Mouse (Mus musculus) G1E-ER4 (cell line): ENCODE measurements around the gene Rock2. TPM values are rescaled to one million over a fixed set of nuclear protein-coding genes. Genes with fewer than 3 reads are reported as not detected.

Experiments used
- GATA1 ChIP-seq: IDR thresholded peaks from one replicate; pipeline ENCODE4 v1.8.0; 2012; ENCODE audit warnings: low read length, inconsistent platforms
- polyA plus RNA-seq: library from polyadenylated mRNA; stranded (reverse); fragments of >175 nt; gene quantifications from 2 replicates; pipeline ENCODE4 v1.2.3, GENCODE M21; 2012

Gene Rock2
- polyA plus RNA-seq, 1 experiment = 4.7 TPM

- no peak for TF ChIP-seq GATA1
Observed at GRCm38 (mm10) chr12:17001211-17001610, 106.5 kb downstream of the Rock2 start.

GRCm38 (mm10) chr12:17009466-17009865, 114.8 kb downstream of the Rock2 start:
- no peak for TF ChIP-seq GATA1

GRCm38 (mm10) chr12:17011100-17011870, 116.6 kb downstream of the Rock2 start, which contains the start of gene 2410004P03Rik:
TSS of gene 2410004P03Rik (minus strand) at chr12:17011727.
- no peak for TF ChIP-seq GATA1

DNA sequence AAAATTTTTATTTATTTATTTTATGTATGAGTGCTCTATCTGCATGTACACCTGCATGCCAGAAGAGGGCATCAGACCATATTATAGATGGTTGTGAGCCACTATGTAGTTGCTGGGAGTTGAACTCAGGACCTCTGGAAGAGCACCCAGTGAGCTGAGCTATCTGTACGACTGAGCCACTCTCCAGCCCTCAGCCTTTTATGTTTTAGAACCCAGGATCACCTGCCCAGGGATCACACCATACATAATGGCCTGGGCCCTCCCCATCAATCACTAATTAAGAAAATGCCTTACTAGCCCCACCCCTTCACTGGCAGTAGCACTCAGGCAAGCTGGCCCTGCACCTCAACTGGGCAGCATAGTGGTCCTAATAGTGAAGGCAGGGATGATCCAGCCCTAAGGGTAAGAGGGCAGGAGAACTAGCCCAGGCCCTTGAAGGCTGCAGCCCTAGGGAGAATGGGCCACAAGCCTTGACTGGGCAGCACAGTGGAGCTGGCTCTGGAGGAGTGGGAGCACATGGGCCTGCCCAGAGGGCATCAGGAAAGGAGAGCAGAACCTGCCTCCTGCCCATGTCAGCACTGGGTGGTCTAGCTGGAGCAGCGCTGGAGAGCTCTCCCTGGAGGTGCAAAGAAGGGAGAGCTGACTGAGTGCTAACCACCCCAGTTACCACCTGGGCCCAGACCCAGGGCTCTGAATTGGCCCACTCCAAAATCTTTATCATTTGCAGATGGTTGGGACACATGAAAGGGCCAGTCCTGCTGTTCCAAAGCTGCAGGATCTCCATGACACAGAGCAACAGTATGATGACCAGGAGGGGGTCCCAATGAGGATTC, 117.6 kb downstream of the Rock2 start:
- TF ChIP-seq GATA1 = no peak

GRCm38 (mm10) chr12:17015711-17016110, 121.0 kb downstream of the Rock2 start:
- TF ChIP-seq GATA1 = no peak

DNA sequence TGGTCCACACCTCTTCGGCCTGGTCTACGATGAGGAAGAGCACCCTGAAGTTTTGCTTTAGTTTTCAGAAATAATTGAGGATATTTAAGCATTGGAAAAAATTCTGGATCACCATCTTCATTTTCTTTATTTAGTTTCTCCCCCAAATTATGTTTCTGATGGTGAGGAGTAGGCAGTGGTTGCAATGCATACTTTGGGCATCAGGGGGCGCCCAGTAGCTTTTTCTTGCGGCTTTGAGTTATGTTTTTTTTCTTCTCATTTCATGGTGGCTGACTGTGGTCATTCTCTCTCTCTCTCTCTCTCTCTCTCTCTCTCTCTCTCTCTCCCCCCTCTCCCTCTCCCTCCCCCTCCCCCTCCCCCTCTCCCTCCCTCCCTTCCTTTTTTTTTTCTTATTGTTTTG, 123.8 kb downstream of the Rock2 start:
- no peak for TF ChIP-seq GATA1

DNA sequence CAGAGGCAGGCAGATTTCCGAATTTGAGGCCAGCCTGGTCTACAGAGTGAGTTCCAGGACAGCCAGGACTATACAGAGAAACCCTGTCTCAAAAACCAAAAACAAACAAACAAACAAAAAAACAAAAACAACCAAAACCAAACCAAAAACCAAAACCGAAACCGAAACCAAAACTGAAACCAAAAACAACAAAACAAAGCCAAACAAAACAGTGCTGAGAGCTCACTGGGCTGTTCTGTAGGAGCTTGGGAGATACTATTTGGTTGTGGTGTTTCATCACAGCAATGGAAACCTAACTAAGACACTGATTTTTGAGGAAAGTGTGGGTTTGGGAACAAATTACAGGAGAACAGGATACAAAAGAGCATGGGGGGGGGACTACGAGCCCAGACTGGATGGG, 127.5 kb downstream of the Rock2 start:
- no peak for TF ChIP-seq GATA1

DNA sequence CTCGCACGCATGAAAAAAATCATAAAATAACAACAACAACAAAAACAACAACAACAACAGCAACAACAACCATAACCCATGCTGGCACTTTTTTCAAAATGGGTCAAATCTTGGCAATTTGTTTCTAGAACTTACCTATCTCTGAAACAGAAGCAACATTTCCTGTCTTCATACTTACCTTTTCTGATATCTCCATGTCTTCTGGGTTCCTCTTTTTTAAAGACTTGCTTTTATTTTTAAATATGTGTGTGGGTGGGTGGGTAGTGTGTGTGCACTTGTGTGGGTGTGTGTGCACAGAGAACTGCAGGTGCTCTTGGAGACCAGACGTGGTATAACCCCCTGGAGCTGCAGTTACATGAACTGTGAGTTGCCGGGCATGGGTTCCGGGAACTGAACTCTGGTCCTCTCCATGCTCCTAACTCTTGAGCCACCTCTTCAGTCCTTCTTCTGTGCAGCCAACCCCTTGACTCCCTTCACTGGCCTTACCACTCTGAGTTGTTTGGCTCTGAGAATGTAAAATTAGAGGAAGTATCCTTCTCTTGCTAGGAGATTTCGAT, 129.9 kb downstream of the Rock2 start:
- TF ChIP-seq GATA1 = no peak

- TF ChIP-seq GATA1 = no peak
Observed at GRCm38 (mm10) chr12:17032694-17033463, 138.2 kb downstream of the Rock2 start.

DNA sequence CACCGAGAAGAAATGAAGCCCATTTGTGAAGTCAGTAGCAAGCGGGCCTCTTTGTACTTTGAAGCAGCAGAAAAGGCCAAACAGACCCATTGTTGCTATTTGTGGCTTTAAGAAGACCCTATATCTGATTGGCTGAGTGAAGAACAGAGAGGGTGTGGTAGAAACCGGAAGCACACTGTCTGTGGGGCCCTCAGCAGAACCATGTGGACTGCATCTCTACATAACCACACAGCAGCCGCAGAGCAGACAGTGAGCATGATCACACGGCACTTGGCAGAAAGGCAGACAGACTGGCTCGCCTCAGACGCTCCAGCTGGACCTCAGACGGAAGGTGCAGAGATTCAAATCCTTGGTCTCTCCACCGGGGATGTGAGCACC, 138.8 kb downstream of the Rock2 start:
- TF ChIP-seq GATA1 = no peak

DNA sequence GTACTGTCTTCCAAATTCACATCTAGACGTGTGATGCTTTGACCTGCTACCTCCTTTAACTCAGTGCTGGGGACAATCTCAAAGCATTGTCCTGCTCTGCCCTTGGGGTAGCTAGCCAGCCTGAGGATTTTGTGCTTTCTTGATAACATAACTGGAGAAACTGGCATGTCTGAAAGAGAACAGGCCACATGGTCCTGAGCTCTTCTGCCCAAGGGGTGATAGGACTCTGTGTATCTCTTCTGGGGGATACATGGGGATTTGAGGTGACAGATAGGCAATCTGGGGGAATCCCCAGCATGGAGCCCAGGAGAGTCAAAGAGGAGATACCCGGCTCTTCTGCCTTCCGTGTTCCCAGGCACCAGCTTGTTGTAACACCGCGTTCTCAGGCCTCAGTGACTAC, 140.0 kb downstream of the Rock2 start:
- no peak for TF ChIP-seq GATA1

DNA sequence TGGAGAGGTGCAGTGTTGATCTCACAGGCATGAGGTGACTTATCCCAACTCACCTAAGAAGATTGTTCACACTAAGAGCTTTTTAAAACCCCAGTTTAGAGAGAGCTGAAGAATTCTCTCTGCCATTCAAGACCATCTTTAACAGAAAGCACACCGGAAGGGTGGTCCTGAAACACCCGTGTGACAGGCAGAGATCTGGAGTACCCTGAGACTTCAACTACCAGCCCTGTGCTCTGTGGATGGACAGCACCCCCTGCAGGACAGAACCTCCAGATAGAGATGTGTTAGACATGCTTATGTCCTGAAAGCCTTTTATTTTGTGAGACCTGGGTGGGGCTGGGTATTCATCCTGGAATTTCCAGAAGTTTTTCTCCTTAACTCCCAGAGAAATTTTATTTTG, 140.4 kb downstream of the Rock2 start:
- no peak for TF ChIP-seq GATA1

DNA sequence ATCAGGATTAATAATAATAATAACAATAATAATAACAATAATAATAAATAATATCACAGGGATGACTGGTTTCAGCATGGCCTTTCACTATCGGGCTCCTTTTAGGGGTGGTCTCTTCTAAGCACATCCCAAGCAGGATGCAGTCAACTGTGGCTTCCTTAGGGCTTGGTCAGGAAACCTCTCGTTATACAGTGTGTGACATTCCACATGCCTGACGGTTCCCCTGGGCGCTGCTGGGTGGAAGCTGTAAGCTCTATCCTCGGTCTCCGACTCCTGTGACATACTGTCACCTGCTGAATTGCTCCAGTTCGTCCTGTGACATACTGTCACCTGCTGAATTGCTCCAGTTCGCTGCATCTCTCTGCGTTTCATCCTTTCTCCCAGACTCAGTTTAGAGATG, 141.8 kb downstream of the Rock2 start:
- TF ChIP-seq GATA1 = no peak

DNA sequence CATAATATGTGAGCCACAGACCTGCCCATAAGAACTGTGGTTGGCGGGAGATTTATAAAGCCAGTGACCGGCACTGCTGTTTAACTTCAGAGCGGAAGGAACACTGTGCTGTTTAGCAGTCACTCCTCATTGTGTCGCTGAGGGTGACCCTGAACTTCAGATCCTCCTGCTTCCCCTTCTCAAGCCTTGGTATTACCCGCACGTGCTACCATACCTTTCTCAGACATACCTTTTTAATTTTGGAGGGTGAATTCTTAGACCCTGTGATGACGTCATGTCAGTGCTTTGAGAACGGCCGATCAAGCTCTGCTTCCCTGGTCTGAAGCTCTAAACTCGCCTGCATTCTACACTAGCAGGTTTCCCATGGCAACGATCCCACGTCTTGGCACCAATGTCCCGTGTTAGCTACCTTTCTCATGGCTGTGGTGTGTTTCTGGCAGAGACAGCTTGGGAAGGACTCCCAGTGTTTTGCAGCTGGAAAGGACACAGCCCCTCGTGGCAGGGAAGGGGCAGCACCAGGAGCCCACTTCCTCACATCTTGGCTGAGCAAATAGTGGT, 142.4 kb downstream of the Rock2 start:
- TF ChIP-seq GATA1 = no peak

Other genes with a start within 250 kb of the Rock2 start
- gene Ntsr2, start 241.5 kb upstream of the Rock2 start, polyA plus RNA-seq = not detected in 2 replicates
- not detected in 2 replicates for gene Greb1, start 94.0 kb upstream of the Rock2 start, polyA plus RNA-seq
- 8.7 and 12.5 TPM in 2 replicates for gene E2f6, start 83.9 kb upstream of the Rock2 start, polyA plus RNA-seq
- gene Pqlc3, start 105.5 kb downstream of the Rock2 start, polyA plus RNA-seq = 29.8 and 37.5 TPM in 2 replicates
- not detected in 2 replicates for gene 2410004P03Rik, start 116.8 kb downstream of the Rock2 start, polyA plus RNA-seq